Mouse (Mus musculus): ENCODE results near the gene Apba3.

Apba3 gene

GRCm38 (mm10) chr10:81252424-81253419, 14.0 kb upstream of the Apba3 start, which contains the start of gene Matk:
Gene Matk (plus strand): TSS chr10:81252935.
- peak; percentile 87 for DNase-seq (ENCODE audit: low spot score)

- DNase-seq (ENCODE audit: low spot score) = no peak
Measured at GRCm38 (mm10) chr10:81254886-81255285, 11.9 kb upstream of the Apba3 start.

- no peak for DNase-seq (ENCODE audit: low spot score)
Measured at GRCm38 (mm10) chr10:81257158-81258039, 9.4 kb upstream of the Apba3 start.

GRCm38 (mm10) chr10:81259225-81259884, 7.4 kb upstream of the Apba3 start:
- no peak for DNase-seq (ENCODE audit: low spot score)

- DNase-seq (ENCODE audit: low spot score) = no peak
Measured at GRCm38 (mm10) chr10:81261025-81261424, 5.7 kb upstream of the Apba3 start.

GRCm38 (mm10) chr10:81265540-81265939, 1.2 kb upstream of the Apba3 start:
- DNase-seq (ENCODE audit: low spot score) = no peak

- peak; percentile 80 for DNase-seq (ENCODE audit: low spot score)
Measured at GRCm38 (mm10) chr10:81268056-81268455, 1.3 kb downstream of the Apba3 start.

GRCm38 (mm10) chr10:81268643-81269412, 2.1 kb downstream of the Apba3 start:
- no peak for DNase-seq (ENCODE audit: low spot score)

GRCm38 (mm10) chr10:81272356-81272755, 5.6 kb downstream of the Apba3 start:
- no peak for DNase-seq (ENCODE audit: low spot score)

- no peak for DNase-seq (ENCODE audit: low spot score)
Measured at GRCm38 (mm10) chr10:81273842-81274241, 7.1 kb downstream of the Apba3 start.

- DNase-seq (ENCODE audit: low spot score) = no peak
Measured at GRCm38 (mm10) chr10:81277676-81278075, 10.9 kb downstream of the Apba3 start.

- DNase-seq (ENCODE audit: low spot score) = no peak
Measured at GRCm38 (mm10) chr10:81279496-81279895, 12.7 kb downstream of the Apba3 start.

- no peak for DNase-seq (ENCODE audit: low spot score)
Measured at GRCm38 (mm10) chr10:81284189-81284588, 17.4 kb downstream of the Apba3 start.

GRCm38 (mm10) chr10:81284719-81285118, 18.0 kb downstream of the Apba3 start:
- DNase-seq (ENCODE audit: low spot score) = no peak

GRCm38 (mm10) chr10:81285694-81286450, 19.1 kb downstream of the Apba3 start:
- no peak for DNase-seq (ENCODE audit: low spot score)

GRCm38 (mm10) chr10:81286586-81286985, 19.8 kb downstream of the Apba3 start:
- no peak for DNase-seq (ENCODE audit: low spot score)

GRCm38 (mm10) chr10:81287513-81288157, 20.9 kb downstream of the Apba3 start:
- no peak for DNase-seq (ENCODE audit: low spot score)

- no peak for DNase-seq (ENCODE audit: low spot score)
Measured at GRCm38 (mm10) chr10:81288601-81289000, 21.8 kb downstream of the Apba3 start.

- no peak for DNase-seq (ENCODE audit: low spot score)
Measured at GRCm38 (mm10) chr10:81289278-81289677, 22.5 kb downstream of the Apba3 start.

- no peak for DNase-seq (ENCODE audit: low spot score)
Measured at GRCm38 (mm10) chr10:81289811-81290210, 23.1 kb downstream of the Apba3 start.
